Comparison of ENCODE assay signal across 17 mouse cellular contexts in the genomic region with DNA sequence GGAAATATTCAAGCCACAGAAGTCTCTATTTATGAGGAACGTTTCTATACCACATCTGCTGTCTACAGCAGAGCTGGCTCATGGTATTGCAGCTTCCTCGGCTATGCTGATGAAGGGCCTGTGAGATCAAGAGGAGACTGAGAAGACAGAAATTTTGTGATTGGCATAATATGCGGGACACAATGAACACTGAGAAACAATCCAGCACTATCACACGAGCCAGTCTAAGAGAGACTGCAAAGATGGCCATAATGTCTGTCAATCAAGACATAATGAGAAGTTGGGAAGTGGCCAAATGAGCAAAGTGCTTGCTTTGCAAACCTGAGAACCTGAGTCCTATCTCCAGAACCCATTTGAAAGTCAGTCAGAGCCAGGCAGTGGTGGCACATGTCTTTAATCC.
"Had no signal": no experiment of that assay in that cellular context is flagged by ENCODE, and none has a peak within 500 bp of the region (broad histone marks: within the 10 kb centered on the region; RNA-seq: fewer than 3 reads in every experiment).

No protein-coding gene starts in this region.

- DNase-seq: kidney, postnatal 10 days; kidney, postnatal 4 days; lung, adult 2 months; lung, postnatal 4 days; retina, postnatal 1 day; right cerebral cortex, postnatal 4 days; spleen, adult 18-20 months; thymus, adult 2 months; thymus, postnatal 25 days had no signal

- H3K4me2 ChIP-seq: liver, embryonic 11.5 days; liver, embryonic 15.5 days; neural tube, embryonic 13.5 days had no signal

- H3K9ac ChIP-seq: liver, embryonic 15.5 days; neural tube, embryonic 13.5 days had no signal

- ATAC-seq: lung, postnatal 0 days; midbrain, embryonic 16.5 days had no signal

- H3K27me3 ChIP-seq: liver, embryonic 15.5 days; neural tube, embryonic 13.5 days had no signal

- H3K4me3 ChIP-seq: layer of hippocampus, adult 2 months; limb, embryonic 10.5 days; liver, embryonic 15.5 days; midbrain, embryonic 10.5 days; neural tube, embryonic 13.5 days had no signal

- H3K4me1 ChIP-seq: liver, embryonic 15.5 days; midbrain, embryonic 10.5 days had no signal

- H3K27ac ChIP-seq: layer of hippocampus, adult 2 months; limb, embryonic 10.5 days; liver, embryonic 15.5 days; midbrain, embryonic 10.5 days; neural tube, embryonic 13.5 days had no signal

- H3K36me3 ChIP-seq: limb, embryonic 10.5 days; liver, embryonic 15.5 days; midbrain, embryonic 10.5 days; neural tube, embryonic 13.5 days had no signal

- H3K9me3 ChIP-seq: limb, embryonic 10.5 days; liver, embryonic 15.5 days; midbrain, embryonic 10.5 days; neural tube, embryonic 13.5 days had no signal
